Mouse (Mus musculus) cerebellum, postnatal 4 days (tissue): ENCODE data around the gene Olfr1131.
"Not testable (repeated sequence)": the region's sequence is repeated elsewhere in the genome, so short reads cannot be mapped to it uniquely, and the experiment has no call there.

Experiments used
- DNase-seq, 2 experiments: peaks; one replicate each; pipeline ENCODE4 v3.0.0; 2022; ENCODE audit warnings: low spot score in 2 of 2, mixed read lengths in 1 of 2

The Olfr1131 gene

GRCm38 (mm10) chr2:87626804-87627203 is at the start of gene Olfr1131:
Olfr1131 (plus strand) TSS chr2:87627104.
- DNase-seq = no peak

- DNase-seq = not testable (repeated sequence)
Measured at GRCm38 (mm10) chr2:87605912-87606311, 21.0 kb upstream of the Olfr1131 start, which contains the start of gene Olfr1130. Olfr1130 (plus strand) TSS chr2:87606212.

GRCm38 (mm10) chr2:87637435-87637834 is 10.5 kb downstream of the Olfr1131 start, which contains the start of gene Olfr1132:
Olfr1132 (minus strand) TSS chr2:87637535.
- no peak for DNase-seq

GRCm38 (mm10) chr2:87642441-87642840 is 15.5 kb downstream of the Olfr1131 start:
- DNase-seq = no peak

GRCm38 (mm10) chr2:87647274-87647673 is 20.4 kb downstream of the Olfr1131 start, which contains the start of gene Olfr1133:
Olfr1133 (minus strand) TSS chr2:87647374.
- no peak for DNase-seq

GRCm38 (mm10) chr2:87658360-87658759 is 31.5 kb downstream of the Olfr1131 start, which contains the start of gene Olfr1134:
Olfr1134 (minus strand) TSS chr2:87658460.
- no peak for DNase-seq

GRCm38 (mm10) chr2:87673564-87673963 is 46.7 kb downstream of the Olfr1131 start, which contains the start of gene Olfr1135:
Olfr1135 (minus strand) TSS chr2:87673664.
- DNase-seq = no peak
